Mouse (Mus musculus) retina, postnatal 7 days (tissue): ENCODE results near the gene Omt2a.
"Not testable (repeated sequence)": the region's sequence is repeated elsewhere in the genome, so short reads cannot be mapped to it uniquely, and the experiment has no call there.

ENCODE experiments used
- DNase-seq: peaks from one replicate; pipeline ENCODE4 v3.0.0-alpha.2; 2012; ENCODE audit warnings: low read depth, low spot score

The Omt2a gene

GRCm38 (mm10) chr9:78314696-78315095 lies at the start of gene Omt2a:
TSS of gene Omt2a (minus strand) at chr9:78314796.
- DNase-seq, result no peak

- no peak for DNase-seq
Observed at GRCm38 (mm10) chr9:78363374-78363773, 48.8 kb upstream of the Omt2a start.

- DNase-seq, result no peak
Observed at GRCm38 (mm10) chr9:78360484-78360872, 45.9 kb upstream of the Omt2a start.

DNA sequence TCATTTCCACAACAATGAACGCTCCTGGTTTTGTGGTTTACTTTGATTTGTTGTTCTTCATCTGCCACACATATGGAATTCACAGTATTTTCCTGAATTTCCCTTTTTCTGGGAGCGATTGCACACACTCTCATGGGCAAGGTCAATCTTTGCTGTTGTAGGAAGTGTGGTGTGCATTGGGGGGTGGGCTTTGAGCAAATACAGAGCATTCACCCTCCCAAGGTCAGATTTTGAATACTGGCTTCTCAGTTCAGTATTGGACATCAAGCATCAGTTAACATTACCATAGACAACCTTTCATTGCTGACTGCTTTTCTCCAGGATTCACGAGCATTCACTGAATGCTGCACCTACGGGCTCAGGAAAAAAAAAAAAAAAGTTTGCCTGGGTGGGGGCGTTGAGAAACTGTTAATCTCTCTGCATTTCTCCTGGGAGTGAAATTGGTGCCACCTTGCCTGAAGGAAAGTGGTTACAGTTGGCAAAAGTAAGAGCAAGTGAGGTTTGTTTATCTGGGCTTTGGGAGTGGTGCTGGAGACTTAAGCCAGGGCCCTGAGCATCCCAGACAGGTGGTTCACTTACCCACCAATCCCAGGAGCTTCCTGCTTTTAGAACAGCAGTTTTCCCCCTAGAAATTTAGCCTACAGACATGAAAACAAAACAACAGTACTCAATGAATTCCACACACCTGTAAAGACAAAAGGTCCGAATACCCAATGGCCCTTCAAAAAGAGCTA lies 45.3 kb upstream of the Omt2a start:
- DNase-seq, result no peak

GRCm38 (mm10) chr9:78358053-78358452 lies 43.5 kb upstream of the Omt2a start:
- DNase-seq, result peak; percentile 43

DNA sequence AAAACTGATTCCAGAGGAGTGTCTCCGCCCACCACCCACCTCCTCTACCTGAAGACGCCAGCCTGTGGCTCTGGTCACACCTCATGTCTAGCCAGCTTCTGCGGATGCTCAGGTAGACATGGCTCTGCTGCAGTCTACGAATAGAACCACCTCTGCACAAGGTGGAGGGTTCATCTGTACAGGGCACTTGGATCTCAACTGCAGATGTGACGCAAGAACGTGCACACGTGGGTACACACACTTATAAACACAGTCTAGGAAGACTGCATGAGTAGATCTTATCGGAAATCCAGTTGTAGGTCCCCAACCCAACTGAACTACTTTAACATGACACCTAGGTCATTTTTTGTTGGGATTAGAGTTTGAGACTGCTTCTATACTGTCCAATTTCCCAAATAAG lies 41.0 kb upstream of the Omt2a start, which contains the start of gene Gsta2:
Gsta2 (minus strand) TSS at position 178 of the 400 bp plus-strand sequence.
- DNase-seq, result no peak

DNA sequence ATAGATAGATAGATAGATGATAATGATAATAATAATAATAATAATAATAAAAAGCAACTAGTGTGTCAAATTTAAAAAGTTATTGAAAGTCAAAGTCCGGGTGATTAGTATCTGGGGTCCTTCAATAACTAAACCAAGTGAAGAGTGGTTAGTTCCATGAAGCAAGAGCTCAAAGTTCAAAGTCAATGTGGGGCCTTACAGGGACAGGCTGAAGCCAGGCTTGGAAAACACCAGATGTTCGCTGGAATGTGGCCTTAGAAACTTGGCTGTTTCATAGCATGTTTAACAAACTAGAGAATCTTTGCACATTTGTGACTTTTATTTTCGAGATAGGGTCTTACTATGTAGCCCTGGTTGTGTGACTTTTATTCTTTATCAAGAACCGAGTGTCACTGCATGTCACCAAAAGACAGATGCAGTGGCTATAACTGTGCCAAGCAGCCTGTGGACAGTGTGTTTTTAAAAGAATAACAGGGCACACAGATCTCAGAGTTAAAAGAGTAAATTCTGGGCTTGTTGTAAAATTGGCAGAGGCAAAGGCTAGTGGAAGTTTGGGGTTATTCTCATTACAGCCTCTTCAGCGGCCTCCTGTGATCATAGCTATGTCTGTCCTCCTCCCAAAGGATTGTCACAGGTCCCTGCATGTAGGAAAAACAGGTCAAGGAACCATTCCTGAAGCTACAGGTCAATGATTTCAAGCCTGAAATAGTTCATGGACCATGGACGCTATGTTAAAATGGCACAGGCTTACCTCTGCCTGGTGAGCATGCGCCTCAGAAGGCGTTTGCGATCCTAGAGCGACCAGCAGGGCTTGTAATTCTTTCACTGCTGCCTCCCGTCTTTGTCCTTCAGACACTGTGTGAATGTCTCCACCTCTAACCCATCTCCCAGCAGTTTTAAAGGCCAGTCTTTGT lies 40.3 kb upstream of the Omt2a start:
- DNase-seq, result no peak

DNA sequence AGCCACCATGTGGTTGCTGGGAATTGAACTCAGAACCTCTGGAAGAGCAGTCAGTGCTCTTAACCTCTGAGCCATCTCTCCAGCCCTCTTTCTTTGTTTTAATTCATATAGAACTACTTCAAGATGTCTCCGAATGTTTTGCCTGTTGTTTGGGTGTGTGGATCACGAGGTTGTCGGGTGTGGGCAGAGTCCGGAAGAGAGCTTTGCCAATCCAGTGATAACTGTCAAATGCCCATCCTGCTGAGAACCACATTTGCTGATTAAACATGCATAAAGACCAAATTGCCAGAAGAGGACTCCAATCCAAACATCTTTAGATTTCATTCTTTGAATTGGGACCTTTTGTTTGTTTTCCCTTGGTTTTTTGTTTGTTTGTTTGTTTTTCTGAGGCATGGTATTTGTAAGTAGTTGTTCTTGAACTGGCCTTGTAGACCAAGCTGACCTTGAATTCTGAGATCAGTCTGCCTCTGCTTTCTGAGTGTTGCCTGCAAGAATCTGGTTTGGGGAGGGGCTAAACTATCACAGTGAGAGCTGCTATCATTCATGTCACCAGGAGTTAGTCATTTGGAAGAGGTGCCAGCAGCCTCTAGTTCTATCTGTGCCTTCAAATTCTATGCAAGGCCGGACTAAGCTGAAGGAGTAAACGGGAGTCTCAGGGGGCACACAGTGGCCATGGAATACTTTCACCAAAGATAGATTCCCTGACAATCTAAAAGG lies 37.1 kb upstream of the Omt2a start:
- no peak for DNase-seq

DNA sequence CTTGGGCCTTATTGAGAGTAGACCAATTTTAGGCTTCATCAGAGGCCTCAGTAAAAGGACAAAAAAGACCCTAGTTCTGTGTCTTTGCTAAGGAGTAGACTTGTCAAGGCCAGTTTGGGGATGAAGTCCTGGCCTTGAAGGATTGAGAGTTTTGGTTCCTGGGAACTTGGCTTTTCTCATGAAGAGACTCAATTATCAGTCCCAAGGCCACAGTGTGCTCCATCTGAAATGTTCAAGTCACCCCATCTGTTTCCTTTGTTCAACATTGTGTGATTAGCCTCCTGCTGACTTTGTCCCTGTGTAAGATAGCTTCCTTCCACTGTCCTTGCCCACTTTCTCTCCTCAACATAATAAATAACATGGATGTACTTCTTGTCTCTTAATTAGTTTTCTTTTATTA lies 35.4 kb upstream of the Omt2a start:
- not testable (repeated sequence) for DNase-seq

DNA sequence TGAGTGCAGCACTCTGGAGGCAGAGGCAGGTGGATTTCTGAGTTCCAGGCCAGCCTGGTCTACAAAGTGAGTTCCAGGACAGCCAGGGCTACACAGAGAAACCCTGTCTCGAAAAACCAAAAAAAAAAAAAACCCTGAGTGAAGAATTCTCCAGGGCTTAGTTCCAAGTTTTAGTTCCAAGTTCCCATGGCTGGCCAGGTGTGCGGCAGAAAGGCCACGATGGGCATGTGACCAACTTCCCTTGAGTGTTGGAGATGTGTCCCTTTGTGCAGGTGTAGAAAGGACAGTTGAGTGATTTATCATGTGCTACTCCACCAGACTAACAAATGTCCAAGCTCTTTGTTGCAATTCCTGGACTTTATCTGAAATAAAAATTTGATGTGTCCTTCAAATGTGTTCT lies 34.5 kb upstream of the Omt2a start:
- not testable (repeated sequence) for DNase-seq

GRCm38 (mm10) chr9:78348206-78349004 lies 33.8 kb upstream of the Omt2a start:
- DNase-seq, result not testable (repeated sequence)

DNA sequence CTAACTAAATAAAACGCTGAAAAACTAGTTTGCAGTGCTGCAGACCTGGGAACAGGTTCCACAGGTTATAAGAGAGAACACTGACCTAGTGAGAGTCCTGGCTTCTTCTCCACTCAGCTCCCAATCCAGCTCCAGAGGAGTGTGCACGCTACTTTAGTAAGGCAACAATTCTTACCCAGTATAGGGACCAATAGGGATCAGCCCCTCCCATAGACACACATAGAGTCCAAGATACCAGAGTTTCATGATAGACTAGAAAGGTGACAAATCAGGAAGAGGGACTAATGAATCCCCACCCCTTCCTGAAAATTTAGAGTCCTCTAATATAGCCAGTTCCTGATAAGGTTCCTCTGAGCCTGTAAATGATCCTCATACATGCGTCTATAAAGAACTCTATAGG lies 32.4 kb upstream of the Omt2a start:
- no peak for DNase-seq

DNA sequence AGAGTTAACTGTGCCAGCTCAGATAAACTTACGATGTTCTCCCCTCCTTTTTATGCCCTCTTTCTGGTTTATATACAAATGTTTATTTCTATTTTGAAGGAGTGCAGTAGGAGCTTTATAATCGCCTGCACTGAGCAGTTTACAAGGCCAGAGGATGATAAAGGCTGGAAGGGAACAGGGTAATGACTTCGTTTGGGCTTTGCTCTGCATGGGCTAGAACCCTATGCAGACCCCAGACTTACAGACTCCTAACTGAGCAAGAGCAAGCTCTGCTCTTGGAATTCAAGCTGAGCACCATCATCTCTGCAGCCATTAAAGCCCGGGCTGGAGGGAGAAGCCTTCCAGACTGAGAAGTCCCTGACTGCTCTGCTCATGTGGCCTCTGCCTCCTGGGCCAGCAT lies 30.6 kb upstream of the Omt2a start:
- not testable (repeated sequence) for DNase-seq

DNA sequence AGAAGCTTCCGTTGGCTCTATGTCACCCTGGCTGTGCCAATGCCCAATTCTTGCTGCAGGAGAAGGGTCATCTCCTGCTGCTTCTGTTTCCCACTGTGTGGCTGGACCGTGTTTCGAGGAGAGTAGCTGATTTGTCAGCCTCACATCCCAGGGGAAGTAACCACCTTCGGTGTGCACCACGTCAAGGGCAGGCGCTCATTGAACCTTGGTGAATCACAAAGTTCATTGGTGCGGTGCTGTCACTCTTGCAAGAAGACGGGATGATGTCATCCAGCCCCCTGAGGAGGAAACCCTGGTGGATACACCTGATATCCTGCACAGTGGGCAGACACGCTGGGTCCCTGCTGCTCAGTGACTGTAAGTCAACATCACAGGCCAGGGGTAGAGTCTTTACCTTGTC lies 28.5 kb upstream of the Omt2a start:
- not testable (repeated sequence) for DNase-seq

- DNase-seq, result not testable (repeated sequence)
Observed at GRCm38 (mm10) chr9:78342494-78342893, 27.9 kb upstream of the Omt2a start.

- peak; percentile 24 for DNase-seq
Observed at GRCm38 (mm10) chr9:78340324-78340723, 25.7 kb upstream of the Omt2a start.

DNA sequence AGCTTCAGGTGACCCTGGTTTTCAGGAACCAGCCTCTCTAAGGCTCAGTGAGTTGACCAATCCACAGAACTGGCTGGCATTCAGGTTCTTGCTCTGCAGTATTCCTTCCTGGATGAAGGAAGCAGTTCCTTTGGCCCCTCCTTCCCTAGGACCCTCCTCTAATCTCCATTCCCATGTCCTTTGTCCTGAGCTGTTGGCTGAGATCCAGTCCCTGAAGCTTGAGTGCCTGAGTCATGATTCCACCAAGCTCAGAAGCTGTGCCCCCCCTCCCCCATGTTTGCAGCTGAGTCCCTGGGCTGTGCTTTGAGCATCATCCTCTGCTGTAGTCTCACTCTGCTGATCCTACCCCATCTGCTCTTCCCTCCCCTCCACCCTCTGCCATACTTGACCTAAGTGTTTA lies 22.5 kb upstream of the Omt2a start:
- DNase-seq, result not testable (repeated sequence)

- DNase-seq, result not testable (repeated sequence)
Observed at GRCm38 (mm10) chr9:78327289-78327688, 12.7 kb upstream of the Omt2a start, which contains the start of gene Omt2b. TSS of gene Omt2b (plus strand) at chr9:78327589.

- no peak for DNase-seq
Observed at GRCm38 (mm10) chr9:78319499-78319898, 4.9 kb upstream of the Omt2a start.

DNA sequence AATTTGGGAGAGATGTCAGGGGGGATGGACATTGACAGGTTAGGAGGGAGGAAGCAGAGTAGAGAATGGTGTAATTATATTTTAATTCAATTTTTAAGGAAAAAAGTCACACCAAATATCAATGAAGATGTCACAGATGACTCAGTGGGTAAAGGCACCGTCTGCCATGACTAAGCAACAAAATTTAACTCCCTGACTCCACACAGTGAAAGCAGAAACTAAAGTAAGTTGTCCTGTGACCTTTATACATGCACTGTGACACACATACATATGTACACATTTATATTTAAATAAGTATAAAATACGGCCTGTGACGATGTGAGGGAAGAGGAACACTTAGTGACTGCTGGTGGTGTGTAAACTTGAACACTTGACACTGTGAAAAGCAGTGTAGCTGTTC lies 6.5 kb downstream of the Omt2a start:
- not testable (repeated sequence) for DNase-seq

DNA sequence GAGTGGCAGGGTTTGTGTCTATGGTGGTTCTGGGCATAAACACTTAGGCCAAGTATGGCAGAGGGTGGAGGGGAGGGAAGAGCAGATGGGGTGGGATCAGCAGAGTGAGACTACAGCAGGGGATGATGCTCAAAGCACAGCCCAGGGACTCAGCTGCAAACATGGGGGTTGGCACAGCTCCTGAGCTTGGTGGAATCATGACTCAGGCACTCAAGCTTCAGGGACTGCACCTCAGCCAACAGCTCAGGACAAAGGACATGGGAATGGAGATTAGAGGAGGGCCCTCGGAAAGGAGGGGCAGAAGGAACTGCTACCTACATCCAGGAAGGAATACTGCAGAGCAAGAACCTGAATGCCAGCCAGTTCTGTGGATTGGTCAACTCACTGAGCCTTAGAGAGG lies 15.5 kb downstream of the Omt2a start:
- not testable (repeated sequence) for DNase-seq
